Mouse (Mus musculus) cerebellum, adult 18-20 months (tissue): ENCODE results near the gene Klhl30.

ENCODE experiments used
- DNase-seq, 2 experiments: peaks; one replicate each; pipeline ENCODE4 v3.0.0; 2021

Klhl30 gene

GRCm38 (mm10) chr1:91350841-91351240, at the start of gene Klhl30:
Gene Klhl30 (plus strand): TSS chr1:91351016.
- no peak for DNase-seq

DNA sequence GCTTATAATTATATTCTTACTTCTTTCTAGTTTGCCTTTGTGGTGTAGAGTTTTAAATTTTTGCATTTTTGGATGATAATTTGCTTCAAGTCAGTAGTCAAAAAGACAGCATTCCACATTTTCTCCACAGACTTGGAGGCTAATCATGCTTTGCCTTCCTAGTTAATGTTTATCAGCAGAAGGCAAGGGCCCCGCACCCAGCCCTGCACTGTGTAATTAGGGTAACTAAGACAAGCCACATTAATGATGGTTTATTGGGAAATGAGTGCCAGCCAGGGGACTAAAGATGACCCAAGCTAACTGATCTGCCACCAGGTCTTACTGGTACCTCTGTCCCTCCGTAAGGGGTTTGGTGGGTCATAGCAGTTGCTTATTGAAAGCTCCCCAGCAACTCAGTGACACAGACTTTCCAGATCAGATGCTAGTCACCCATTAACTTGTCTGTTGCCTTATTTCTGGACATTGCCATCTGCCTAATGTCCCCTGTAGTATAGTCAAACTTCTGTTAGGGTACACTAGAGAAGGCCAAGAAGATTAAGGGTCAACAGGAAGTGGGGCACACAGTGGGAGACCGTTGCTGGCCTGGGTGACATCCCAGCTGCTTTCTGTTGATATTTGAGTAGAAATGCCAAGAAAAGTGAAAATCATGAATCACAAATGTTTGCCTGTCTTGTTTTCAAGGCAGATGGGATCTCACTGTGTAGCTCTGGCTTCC, 49.5 kb upstream of the Klhl30 start:
- DNase-seq = no peak

DNA sequence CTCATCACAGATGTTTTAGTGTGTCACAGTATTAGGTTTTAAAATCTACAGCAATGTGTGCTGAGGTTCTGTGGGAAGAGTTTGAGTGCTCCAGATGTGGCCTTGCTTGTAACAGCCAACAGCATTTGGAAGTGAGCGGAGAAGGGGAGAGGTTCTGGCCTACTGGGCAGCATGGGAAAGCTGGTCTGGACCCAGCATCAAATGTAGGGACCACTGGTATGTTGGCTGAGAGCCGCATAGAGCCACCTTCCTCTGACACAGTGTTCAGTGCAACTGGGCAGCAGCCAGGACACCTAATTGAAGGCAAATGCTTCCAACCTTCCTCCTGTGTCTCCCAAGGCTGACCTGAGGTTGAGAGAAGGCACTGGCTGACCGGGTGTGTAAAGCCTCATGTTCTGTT, 48.8 kb upstream of the Klhl30 start:
- no peak for DNase-seq

GRCm38 (mm10) chr1:91304621-91305020, 46.2 kb upstream of the Klhl30 start:
- no peak for DNase-seq

DNA sequence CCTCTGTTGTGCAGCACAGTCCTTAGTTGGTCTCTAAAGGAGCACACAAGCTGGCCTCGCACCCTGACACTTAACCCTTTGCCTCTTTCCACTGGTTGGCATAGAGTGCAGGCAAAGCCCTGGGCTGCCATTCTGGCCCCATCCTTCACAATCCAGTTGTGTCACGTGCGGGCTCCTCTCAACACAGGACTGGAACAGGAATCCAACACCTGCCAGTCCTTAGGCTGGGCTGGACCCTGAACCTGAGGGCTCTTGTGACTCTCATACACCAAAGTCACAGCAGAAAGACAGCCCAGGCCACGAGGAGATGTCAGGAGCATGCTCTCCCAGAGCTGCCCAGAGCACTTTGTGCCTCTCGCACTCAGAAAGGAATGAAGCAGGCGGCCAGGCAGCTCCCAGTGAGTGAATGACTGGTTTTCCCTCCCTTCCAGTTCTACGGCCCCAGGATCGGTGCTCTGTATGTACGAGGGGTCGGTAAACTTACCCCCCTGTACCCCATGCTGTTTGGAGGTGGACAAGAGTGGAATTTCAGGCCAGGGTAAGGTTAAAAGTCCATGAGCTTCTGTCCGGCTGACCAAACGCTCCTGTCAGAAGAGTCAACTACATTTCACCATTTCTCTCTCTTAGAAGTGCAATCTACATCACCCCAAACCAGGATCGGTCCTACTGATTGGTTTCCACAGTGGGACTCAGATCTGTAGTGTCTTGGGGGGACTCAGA, 41.3 kb upstream of the Klhl30 start:
- no peak for DNase-seq

DNA sequence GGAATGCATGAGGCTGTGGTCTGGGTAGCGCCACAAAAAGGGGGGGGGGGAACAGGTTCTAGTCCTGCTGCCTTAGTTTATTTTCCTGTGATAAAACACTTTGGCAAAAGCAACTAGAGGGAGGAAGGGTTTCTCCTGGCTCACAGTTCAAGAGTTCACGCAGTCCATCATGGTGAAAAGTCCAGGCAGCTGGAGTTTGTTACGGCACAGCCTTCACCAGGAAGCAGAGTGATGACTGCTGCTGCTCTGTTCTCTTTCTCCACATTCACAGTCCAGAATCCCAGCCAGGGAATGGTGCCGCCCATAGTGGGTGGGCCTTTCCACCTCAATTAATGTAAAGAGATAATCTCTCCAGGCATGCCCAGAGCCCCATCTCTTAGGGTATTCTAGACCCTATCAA, 38.5 kb upstream of the Klhl30 start:
- no peak for DNase-seq

DNA sequence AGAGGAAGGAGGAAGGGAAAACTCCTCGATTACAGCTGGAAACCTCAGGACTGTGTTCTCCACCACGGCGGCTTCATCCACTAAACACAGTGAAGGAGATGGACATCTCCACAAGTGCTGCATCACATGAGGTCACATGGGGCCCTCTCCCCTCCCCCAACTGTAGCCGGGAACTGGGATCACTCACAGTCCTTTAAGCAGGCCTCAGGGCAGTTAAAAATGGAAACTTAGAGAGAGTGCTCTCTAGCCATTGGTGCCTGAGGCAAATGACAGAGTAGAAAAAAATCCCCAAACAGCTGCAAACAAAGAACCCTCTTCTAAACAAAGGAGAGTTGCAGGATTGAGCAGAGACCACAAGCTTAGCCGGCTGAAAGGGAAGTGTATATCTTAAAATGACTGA, 37.6 kb upstream of the Klhl30 start:
- no peak for DNase-seq

DNA sequence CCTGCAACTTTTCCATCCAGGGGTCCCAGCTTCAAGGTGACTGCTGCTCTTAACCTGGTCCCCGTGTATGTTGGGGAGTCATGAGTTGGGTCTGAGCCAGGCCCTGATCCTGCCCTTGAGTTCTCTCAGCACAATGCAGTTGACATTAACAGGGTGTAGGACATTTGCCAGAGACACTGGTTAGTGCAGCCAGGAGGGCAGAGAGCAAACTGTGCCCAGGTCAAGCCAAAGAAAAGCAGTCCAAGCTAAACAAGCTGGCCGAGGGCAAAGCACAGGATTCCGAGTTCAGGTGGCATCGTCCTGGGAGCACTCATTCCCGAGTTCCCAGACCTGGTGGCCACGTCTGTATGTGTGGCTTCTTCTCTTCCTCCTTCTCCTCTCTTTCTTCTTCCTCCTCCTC, 33.2 kb upstream of the Klhl30 start:
- DNase-seq = no peak

GRCm38 (mm10) chr1:91321760-91322438, 28.9 kb upstream of the Klhl30 start, which contains the start of gene Espnl:
Gene Espnl (plus strand): TSS chr1:91322075.
- peak; percentile 36 to 41 for DNase-seq

- DNase-seq = no peak
These were observed 26.2 kb upstream of the Klhl30 start for GRCm38 (mm10) chr1:91324646-91325045.

DNA sequence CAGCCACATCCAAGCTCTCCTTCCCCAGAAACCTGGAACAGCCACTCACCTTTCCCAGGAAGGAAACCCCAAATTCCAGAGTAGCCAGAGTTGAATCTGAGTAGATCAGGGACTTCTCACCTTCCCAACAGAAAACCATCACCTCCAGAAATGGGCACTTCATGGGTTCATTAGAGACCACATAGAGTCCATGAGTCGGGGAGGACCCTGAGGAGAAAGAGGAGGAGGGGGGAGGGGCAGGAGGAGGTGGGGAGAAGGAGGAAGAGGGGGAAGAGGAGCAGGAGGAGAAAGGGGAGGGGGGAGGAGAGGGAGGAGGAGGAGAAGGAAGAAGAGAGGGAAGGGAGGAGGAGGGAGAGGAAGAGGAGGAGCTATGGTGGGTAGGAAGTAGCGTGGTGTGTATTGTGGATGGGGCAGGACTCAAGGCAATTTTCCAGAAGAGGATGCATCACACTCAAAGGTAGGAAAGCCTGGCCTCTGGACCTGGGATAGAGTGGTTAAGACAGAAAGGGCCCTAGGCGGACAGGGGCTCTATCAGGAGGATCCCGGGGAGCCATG, 25.3 kb upstream of the Klhl30 start:
- DNase-seq = no peak

GRCm38 (mm10) chr1:91332102-91332501, 18.7 kb upstream of the Klhl30 start:
- DNase-seq = no peak

- no peak for DNase-seq
These were observed 17.2 kb upstream of the Klhl30 start for GRCm38 (mm10) chr1:91333582-91333981.

GRCm38 (mm10) chr1:91337355-91337754, 13.5 kb upstream of the Klhl30 start:
- DNase-seq = no peak

GRCm38 (mm10) chr1:91344001-91344400, 6.8 kb upstream of the Klhl30 start:
- no peak for DNase-seq

DNA sequence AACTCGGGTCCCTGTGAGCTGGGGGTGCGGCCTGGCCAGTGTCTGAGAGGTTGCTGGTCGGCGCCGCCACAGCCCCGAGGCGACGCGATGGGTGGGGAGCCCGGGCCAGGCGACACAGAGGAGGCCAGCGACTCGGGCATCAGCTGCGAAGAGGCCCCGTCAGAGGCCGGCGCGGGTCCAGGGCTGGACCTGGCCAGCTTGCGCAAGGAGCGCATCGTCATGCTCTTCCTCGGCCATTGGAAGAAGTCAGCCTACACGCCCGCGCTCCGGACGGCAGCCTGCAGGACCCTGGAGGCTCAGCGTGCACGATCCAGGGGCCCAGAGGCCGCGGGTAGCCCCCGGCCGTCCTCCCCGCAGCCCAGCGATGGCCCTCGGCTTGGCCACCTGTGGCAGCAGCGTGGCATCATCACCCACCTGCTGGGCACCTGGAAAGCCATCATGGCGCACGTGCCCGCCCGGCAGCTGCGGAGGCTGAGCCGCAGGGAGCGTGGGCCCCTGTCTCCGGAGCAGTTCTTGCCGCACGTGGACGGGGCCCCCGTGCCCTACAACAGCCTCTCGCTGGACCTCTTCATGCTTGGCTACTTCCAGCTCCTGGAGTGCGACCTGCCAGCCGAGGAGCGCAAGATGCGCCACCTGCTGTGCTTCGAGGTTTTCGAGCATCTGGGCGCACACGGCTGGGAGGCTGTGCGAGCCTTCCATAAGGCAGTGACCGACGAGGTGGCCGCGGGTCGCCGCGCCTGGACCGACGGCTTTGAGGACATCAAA, 5.7 kb upstream of the Klhl30 start:
- DNase-seq = peak in 1 of 2 experiments; percentile 15

DNA sequence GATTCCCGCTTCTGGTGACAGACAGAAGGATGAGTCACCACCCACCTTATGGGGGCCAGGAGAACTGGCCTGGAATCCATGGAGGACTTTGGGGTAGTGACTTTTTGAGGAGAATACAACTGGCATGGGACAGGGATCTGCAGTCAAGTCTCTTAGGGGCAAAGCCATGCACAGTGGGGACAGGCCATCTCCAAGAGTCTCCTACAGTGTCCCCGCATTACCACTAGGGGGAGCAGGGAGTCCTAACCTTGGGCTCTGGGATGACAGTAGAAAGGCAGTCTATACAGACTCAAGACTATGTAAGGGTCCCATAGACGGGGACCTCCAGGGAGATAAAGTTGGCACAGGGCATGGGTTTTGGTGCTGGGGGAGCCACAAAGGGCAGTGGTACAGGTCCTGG, 3.9 kb upstream of the Klhl30 start:
- peak; percentile 71 to 72 for DNase-seq

DNA sequence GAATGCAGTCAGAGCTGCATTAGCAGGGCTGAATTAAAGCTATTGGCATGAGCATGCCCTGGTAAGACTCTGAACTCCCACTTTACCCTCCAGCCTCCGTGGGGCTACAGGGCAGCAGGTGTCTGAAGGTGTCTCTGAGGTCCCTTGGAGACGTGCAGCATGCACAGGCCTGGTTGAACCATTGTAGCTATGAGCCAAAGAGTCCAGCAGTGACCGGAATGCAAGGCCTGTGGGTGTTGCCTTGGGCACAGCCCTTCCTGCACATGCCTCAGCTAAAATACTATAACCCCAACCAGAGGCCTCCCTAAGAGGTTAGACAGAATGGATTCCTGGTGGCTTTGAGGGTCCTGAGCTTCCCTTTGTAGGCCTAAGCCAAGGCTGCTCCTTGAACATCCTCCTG, 433 bp downstream of the Klhl30 start:
- DNase-seq = no peak

GRCm38 (mm10) chr1:91352277-91352676, 1.5 kb downstream of the Klhl30 start:
- no peak for DNase-seq

GRCm38 (mm10) chr1:91356105-91356504, 5.3 kb downstream of the Klhl30 start:
- DNase-seq = no peak

DNA sequence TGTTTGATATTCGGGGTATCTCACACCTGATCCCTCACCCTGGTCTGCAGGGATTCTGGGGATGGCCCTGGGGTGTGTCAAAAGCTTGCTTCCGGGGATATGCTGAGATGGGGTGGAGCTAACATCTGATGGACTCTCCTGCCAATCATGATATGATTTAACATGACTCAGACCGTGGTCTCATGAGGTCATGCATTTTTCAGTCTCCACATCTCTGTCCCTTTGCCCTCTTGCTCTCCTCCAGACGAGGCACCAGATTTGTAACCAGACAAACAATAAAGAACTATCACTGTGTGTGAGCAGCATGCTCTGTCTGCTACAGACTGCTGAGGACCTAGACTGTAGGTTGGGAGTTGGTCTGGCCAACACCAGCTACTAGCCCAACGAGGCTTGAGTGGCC, 11.3 kb downstream of the Klhl30 start:
- DNase-seq = no peak

DNA sequence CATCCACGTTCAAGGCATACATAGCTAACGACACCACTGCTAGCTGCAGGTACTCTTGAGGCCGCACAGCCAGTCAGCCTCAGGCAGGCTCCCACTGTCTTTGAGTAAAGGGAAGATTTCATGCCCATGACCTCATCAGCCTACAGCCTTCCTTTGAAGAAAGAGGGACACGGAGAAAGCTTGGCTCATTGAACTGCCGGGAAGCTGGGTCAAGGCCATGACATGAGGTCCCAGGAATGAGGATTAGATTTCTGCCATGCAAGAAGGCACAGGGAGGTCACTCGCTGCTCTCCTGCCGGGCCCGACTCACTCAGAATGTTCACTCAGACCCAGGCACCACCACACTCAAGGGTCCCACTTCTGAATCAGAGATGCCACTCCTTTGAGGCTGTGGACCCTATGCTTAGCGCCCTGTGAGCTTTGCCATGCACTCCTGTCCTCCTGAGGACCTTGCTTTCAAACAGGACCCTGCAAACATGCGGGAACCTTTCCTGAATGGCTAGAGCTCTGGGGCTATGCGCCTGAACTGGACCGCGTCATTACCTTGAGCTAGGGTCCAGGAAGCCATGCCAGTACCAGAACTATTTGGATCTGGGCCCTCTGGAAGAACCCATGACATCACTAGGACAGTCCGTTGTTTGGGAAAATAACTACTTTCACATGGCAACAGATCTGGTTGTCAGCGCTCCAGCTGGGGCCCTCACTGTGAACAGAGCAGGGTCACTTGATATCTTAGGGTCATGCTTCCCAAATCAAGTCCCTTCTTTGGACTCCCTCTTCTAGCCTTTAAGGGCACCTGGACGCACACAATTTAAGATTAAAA, 14.2 kb downstream of the Klhl30 start:
- no peak for DNase-seq
